Mouse (Mus musculus): ENCODE results near the gene Parp6. TPM values are rescaled to one million over a fixed set of nuclear protein-coding genes. Genes with fewer than 3 reads are reported as not detected.
A peak's percentile ranks its signal among the peaks of the same experiment; 100 is the strongest.

Parp6 gene
- total and polyA plus RNA-seq, 2 experiments from 2014 or later, result 137 to 195 TPM

DNA sequence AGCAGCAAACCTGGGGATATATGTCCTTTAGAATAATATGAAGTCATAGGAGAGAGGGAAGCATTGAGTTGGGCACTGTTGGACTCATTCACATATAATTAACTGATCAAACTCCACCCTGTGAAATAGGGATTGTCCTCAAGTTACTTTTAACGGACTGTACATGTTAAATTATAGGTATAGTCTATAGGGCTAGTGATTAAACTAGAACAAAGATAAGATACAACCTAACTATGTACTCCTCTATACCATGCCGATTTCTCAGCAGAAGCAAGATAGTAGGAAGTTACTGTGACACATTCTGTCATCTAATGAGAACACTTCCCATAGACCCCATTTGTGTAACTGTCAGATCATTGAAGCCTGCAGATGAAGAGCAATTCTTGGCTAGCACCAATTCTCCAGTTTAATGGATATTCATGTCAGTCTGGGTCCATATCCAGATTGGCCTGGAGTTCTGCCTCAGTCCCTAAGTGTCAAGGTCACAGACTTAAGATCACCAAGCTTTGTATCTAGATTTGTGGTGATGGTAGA lies 37.4 kb downstream of the Parp6 start:
- H3K9me3 ChIP-seq (ENCODE audit: low read length), result no peaks in the 10 kb centered on the region
- no peaks in the 10 kb centered on the region for H3K27me3 ChIP-seq (ENCODE audit: insufficient read depth, low read length)
- no peak for DNase-seq
- peaks cover 17% of the 10 kb centered on the region for H3K36me3 ChIP-seq (ENCODE audit: insufficient read depth)
- ATAC-seq, result no peak
- no peak overlapping the region for H3K4me2 ChIP-seq (ENCODE audit: low read depth)
- TF ChIP-seq CTCF (IDR thresholded peaks at IDR 0.05; ENCODE audit: low read depth), result no peak
- no peak overlapping the region for H3K9ac ChIP-seq
- 85% methylated on average over 2 of the region's 2 CpGs for WGBS
- no peak overlapping the region for H3K27ac ChIP-seq (ENCODE audit: low read depth, low read length)
- peaks cover 14% of the 10 kb centered on the region for H3K4me1 ChIP-seq (ENCODE audit: insufficient read depth)
- H3K4me3 ChIP-seq (ENCODE audit: low read depth, low read length), result no peak overlapping the region

DNA sequence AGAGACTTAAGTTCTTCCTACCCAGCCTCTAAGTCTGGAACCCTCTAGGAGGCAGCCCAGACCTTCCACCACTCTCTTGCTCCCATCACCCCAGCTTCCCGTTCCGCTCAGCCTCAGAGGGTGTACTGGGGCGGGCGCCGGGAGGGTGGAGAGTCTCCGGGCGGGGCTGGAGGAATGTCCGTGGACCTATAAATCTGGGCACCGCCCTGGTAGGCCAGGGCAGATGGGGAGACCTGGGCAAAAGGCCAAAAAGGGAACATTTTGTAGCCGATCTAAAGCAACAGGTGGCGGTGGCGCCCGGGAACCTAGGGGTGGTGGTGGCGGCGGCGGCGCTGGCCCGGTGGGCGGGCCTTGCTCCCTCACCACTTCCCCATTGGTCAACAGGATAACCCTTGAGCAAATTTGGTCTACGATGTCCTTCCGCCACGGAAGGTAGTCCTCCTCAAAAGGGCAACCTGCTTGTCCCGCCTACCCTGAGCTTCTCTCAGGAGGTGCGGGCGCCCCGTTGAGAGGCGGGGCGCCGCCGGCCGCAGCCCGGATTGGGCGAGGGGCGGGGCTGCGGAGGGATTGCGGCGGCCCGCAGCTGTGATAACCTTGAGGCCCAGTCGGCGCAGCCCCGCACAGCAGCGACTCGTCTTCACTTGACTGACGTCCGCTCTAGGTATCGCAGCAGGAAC lies 39.0 kb downstream of the Parp6 start, which contains the start of gene Pkm:
Gene Pkm, plus strand, starts transcription at position 411 of the 677 bp plus-strand sequence.
- Histone ChIP-seq H3K27ac (ENCODE audit: low read depth, low read length) (peak within 1 kb of the TSS; percentile 93), H3K9me3 (ENCODE audit: low read length) (no peaks in the 10 kb centered on the region), H3K4me3 (ENCODE audit: low read depth, low read length) (peak within 1 kb of the TSS; percentile 66), H3K4me1 (ENCODE audit: insufficient read depth) (peaks cover 27% of the 10 kb centered on the region), H3K36me3 (ENCODE audit: insufficient read depth) (peaks cover 2% of the 10 kb centered on the region), H3K4me2 (ENCODE audit: low read depth) (peak within 1 kb of the TSS; percentile 59), H3K27me3 (ENCODE audit: insufficient read depth, low read length) (no peaks in the 10 kb centered on the region), H3K9ac (peak within 1 kb of the TSS; percentile 85)
- peak; percentile 45 for TF ChIP-seq CTCF (IDR thresholded peaks at IDR 0.05; ENCODE audit: low read depth)
- DNase-seq, result peak; percentile 96
- WGBS, result 1% methylated on average over 46 of the region's 46 CpGs
- ATAC-seq, result peak; percentile 89

DNA sequence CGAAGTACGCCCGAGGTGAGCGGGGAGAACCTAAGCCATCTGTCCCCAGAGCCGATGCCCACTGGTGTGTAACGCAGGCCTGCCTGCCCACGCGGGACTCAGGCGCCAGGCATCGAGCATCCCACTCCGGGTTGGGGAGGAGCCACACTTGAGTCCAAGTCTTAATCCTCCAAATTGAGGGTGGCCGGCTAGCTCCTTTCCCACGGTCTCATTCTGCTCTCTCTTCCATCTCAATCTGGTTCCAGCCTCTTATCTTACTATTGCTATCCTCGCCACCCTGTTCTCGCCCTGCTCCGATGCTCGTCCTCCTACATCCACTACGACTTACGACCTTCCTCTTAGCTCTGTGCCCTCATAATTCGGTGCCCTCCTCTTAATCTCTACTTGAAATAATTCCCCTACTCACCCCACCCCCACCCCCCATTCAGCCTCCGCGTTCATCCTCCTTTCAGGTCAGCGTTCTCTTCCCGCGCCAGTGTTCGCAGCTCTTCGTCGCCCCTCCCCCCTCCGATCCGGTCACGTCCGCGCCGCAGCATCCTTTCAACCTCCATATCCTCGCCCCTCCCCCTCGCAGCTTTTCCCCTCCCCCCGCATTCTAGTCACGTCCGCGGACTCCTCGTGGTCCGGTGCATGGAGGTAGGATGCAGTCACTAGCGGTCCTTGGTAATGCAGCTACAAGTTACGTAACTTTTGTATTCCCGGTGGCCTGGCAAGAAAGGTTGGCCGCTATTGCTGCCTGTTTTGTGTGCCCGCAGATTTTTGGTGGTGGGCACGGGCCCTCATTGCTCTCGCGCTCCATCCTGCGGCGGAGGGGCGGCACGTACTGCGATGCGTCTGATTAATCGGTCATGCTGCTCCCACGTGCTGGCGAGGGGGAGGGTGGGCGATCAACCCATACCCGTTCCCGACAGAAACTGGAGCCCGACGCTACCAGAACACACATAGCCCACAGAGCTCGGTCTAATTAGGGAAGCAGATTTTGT lies 39.8 kb downstream of the Parp6 start:
- H3K9ac ChIP-seq, result peak overlapping the region; percentile 85
- DNase-seq, result peak; percentile 94
- H3K4me3 ChIP-seq (ENCODE audit: low read depth, low read length), result peak overlapping the region; percentile 66
- H3K4me2 ChIP-seq (ENCODE audit: low read depth), result peak overlapping the region; percentile 59
- peak; percentile 80 for ATAC-seq
- H3K27me3 ChIP-seq (ENCODE audit: insufficient read depth, low read length), result no peaks in the 10 kb centered on the region
- peak; percentile 84 for TF ChIP-seq CTCF (IDR thresholded peaks at IDR 0.05; ENCODE audit: low read depth)
- WGBS, result under 1% methylated on average over 65 of the region's 65 CpGs
- H3K36me3 ChIP-seq (ENCODE audit: insufficient read depth), result no peaks in the 10 kb centered on the region
- H3K27ac ChIP-seq (ENCODE audit: low read depth, low read length), result peak overlapping the region; percentile 93
- peaks cover 32% of the 10 kb centered on the region for H3K4me1 ChIP-seq (ENCODE audit: insufficient read depth)
- H3K9me3 ChIP-seq (ENCODE audit: low read length), result no peaks in the 10 kb centered on the region

DNA sequence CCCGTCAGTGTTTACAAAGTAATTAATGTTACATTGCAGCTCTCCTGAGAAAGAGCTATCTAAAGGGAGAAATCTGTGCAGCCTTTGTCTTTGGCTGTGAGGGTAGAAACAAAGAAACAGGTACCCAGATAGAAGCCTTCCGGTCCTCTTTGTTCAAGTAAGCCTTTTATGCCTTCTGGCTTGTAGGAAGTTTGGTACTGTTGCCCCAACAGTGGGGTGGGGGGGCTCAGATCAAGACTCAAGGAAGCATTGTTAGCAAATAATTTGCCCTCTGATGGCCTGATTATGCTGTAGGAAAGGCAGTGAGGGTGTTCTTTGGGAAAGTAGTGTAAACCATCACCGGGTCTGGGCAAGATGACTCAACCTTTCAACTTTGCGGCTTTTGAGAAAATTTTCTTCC lies 41.1 kb downstream of the Parp6 start:
- 3% methylated on average over 4 of the region's 4 CpGs for WGBS
- ATAC-seq, result no peak
- H3K4me2 ChIP-seq (ENCODE audit: low read depth), result peak overlapping the region; percentile 59
- no peaks in the 10 kb centered on the region for H3K36me3 ChIP-seq (ENCODE audit: insufficient read depth)
- TF ChIP-seq CTCF (IDR thresholded peaks at IDR 0.05; ENCODE audit: low read depth), result no peak
- DNase-seq, result peak; percentile 24
- no peaks in the 10 kb centered on the region for H3K27me3 ChIP-seq (ENCODE audit: insufficient read depth, low read length)
- H3K4me3 ChIP-seq (ENCODE audit: low read depth, low read length), result peak overlapping the region; percentile 66
- H3K9ac ChIP-seq, result peak overlapping the region; percentile 85
- peak overlapping the region; percentile 93 for H3K27ac ChIP-seq (ENCODE audit: low read depth, low read length)
- no peaks in the 10 kb centered on the region for H3K9me3 ChIP-seq (ENCODE audit: low read length)
- peaks cover 32% of the 10 kb centered on the region for H3K4me1 ChIP-seq (ENCODE audit: insufficient read depth)

DNA sequence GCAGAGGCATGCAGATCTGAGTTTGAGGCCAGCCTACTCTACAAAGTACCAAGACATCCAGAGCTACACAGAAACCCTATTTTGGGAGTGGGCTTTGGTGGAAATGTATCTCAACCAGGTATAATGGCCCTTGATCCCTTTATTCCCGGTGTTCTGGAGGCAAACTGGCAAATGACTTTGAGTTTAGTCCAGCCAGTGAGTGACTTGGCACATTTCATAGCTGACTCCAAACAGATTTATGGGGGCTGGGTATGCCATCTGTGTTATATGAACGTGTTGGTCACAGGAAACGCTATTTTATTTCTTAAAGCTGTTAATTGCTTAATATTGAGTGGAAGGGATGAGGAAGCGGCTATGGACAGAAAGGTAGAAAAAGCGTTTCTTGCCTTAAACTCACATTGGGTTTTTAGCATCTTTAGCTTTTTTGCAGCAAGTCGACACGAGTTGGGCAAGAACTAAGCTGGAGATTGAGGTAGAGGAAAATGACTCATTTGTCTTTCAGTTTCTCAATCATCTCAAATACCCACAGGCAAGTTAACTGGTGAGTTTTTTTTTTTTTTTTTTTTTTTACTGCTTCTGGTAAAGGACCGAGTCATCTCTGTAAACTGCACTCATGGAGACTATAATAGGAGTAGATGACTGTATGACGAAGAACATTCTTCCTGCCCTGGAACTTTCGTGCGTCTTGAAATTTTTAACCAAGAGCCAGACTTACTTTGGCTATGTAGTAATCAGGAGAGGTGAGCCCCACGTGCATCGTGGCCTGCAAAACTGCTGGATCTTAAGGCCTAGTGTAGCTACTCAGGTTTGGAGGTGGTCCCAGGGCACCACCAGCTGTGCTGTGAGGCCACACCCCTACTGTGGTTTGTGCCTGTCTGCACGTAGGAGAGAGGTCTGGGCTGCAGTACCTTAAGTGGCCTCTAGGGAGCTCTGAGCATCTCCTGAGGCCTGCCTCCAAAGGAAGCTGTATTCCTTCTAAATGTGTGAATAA lies 42.2 kb downstream of the Parp6 start:
- Histone ChIP-seq H3K36me3 (ENCODE audit: insufficient read depth) (peaks cover 6% of the 10 kb centered on the region), H3K27me3 (ENCODE audit: insufficient read depth, low read length) (no peaks in the 10 kb centered on the region), H3K27ac (ENCODE audit: low read depth, low read length) (peak overlapping the region; percentile 1; the same call in 1 of the 2 replicates), H3K4me2 (ENCODE audit: low read depth) (peak overlapping the region; percentile 59), H3K4me1 (ENCODE audit: insufficient read depth) (peaks cover 32% of the 10 kb centered on the region), H3K9ac (no peak overlapping the region), H3K9me3 (ENCODE audit: low read length) (no peaks in the 10 kb centered on the region), H3K4me3 (ENCODE audit: low read depth, low read length) (peak overlapping the region; percentile 66)
- DNase-seq, result peak; percentile 81
- peak; percentile 87 for TF ChIP-seq CTCF (IDR thresholded peaks at IDR 0.05; ENCODE audit: low read depth)
- peak; percentile 21; the same call in 1 of the 2 replicates for ATAC-seq
- WGBS, result 20% methylated on average over 14 of the region's 14 CpGs

DNA sequence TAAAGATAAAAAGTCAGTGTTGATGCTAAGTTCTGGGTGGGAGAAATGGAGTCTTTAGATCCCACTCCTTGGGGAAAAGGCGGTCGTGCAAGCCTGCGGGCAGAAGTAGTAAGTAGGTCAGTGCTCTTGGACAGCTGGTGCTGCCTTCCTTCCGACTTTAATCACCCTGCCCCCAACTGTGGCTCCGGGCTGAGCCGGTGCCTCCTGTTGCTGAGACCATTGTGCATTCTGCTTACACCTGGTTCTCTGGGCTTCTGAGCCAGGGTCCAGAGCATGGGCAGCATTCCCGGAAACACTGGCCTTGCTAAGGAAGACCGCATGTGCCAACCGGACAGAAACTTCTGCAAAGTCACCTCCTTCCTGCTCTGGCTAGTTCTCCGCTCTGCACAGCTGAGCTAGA lies 43.3 kb downstream of the Parp6 start:
- Histone ChIP-seq H3K4me1 (ENCODE audit: insufficient read depth) (peaks cover 32% of the 10 kb centered on the region), H3K9ac (no peak overlapping the region), H3K36me3 (ENCODE audit: insufficient read depth) (peaks cover 17% of the 10 kb centered on the region), H3K27me3 (ENCODE audit: insufficient read depth, low read length) (no peaks in the 10 kb centered on the region), H3K27ac (ENCODE audit: low read depth, low read length) (no peak overlapping the region), H3K4me2 (ENCODE audit: low read depth) (peak overlapping the region; percentile 4; the same call in 1 of the 2 replicates), H3K4me3 (ENCODE audit: low read depth, low read length) (no peak overlapping the region), H3K9me3 (ENCODE audit: low read length) (no peaks in the 10 kb centered on the region)
- 41% methylated on average over 10 of the region's 10 CpGs for WGBS
- ATAC-seq (no peak), DNase-seq (no peak)
- no peak for TF ChIP-seq CTCF (IDR thresholded peaks at IDR 0.05; ENCODE audit: low read depth)

Measured in forebrain, postnatal 0 days (tissue).